Mouse (Mus musculus): ENCODE results near the gene Lrig2. TPM values are rescaled to one million over a fixed set of nuclear protein-coding genes. Genes with fewer than 3 reads are reported as not detected.

Gene Lrig2
- polyA plus RNA-seq, 1 experiment from 2014 or later: 21.9 TPM

DNA sequence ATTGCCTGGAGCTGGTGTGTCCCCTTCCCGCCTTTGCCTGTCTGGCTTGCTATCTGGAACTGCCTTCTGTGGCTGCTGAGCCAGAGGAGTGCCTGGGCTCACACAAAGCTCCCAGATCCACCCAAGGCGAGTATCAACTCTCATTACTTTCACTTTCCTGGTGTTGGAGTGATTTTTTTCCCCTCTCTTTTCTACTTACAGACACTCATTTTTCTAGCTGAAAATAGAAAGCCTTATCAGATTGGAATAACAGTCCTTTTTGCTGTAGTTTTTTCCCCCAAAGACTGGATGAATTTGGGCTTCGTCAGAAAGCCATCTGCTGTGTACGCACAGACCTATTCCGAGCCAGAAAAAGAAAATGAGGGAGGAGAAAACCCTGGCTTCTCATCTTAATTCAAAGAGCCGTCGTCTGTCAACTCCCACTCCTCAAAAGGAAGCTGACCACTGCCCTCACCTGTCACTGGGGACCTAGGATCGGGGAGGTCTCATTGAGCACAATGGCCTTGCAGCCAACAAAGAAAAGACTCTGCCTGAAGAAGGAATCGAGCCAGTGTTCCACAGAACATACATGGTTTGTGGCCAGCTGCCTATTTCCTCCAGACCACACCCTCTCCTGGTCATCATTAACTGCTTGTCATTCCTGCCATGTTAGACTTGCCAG is 127.9 kb downstream of the Lrig2 start:
- H3K27ac ChIP-seq (ENCODE audit: low read depth, low read length): peak overlapping the region; percentile 21; the same call in 1 of the 2 replicates
- H3K4me2 ChIP-seq (ENCODE audit: low read length): no peak overlapping the region
- peaks cover 6% of the 10 kb centered on the region; the same call in 1 of the 2 replicates for H3K4me1 ChIP-seq (ENCODE audit: control insufficient read depth, insufficient read depth, low read depth, low read length)
- no peak overlapping the region; the same call in 1 of the 2 replicates for H3K9ac ChIP-seq (ENCODE audit: low read depth, low read length)
- no peaks in the 10 kb centered on the region for H3K9me3 ChIP-seq (ENCODE audit: control insufficient read depth, low read length)
- ATAC-seq: 0 out of 2 replicates have a peak, but pooled peaks have one; percentile 31
- WGBS: 51% methylated on average over 9 of the region's 9 CpGs
- H3K36me3 ChIP-seq (ENCODE audit: control insufficient read depth, insufficient read depth, low read length): no peaks in the 10 kb centered on the region
- H3K4me3 ChIP-seq (ENCODE audit: low read length): no peak overlapping the region
- no peaks in the 10 kb centered on the region for H3K27me3 ChIP-seq (replicated peaks; ENCODE audit: control insufficient read depth, insufficient read depth, low read length)

DNA sequence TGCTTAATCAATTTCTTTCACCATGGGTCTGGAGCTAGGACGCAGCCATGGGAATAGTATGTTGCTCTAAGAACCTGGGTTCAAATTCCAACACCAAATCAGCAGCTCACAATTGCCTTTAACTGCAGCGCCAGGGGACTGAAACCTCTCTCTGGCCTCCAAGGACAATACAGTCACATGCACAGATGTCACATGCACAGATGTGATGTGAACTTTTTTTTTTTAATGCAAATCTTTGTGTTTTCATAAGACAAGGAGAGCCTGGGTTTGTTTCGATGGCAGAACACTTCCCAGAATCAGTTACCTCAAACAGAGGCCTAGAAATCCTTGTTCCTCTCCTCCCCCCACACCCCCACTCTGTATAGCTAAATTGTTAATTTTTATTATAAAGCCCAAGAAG is 133.5 kb downstream of the Lrig2 start:
- Histone ChIP-seq H3K4me2 (ENCODE audit: low read length) (no peak overlapping the region), H3K9me3 (ENCODE audit: control insufficient read depth, low read length) (no peaks in the 10 kb centered on the region), H3K27me3 (replicated peaks; ENCODE audit: control insufficient read depth, insufficient read depth, low read length) (no peaks in the 10 kb centered on the region), H3K4me3 (ENCODE audit: low read length) (no peak overlapping the region), H3K36me3 (ENCODE audit: control insufficient read depth, insufficient read depth, low read length) (no peaks in the 10 kb centered on the region), H3K9ac (ENCODE audit: low read depth, low read length) (no peak overlapping the region), H3K4me1 (ENCODE audit: control insufficient read depth, insufficient read depth, low read depth, low read length) (no peaks in the 10 kb centered on the region), H3K27ac (ENCODE audit: low read depth, low read length) (no peak overlapping the region)
- 74% methylated on average over 3 of the region's 3 CpGs for WGBS
- no peak for ATAC-seq

DNA sequence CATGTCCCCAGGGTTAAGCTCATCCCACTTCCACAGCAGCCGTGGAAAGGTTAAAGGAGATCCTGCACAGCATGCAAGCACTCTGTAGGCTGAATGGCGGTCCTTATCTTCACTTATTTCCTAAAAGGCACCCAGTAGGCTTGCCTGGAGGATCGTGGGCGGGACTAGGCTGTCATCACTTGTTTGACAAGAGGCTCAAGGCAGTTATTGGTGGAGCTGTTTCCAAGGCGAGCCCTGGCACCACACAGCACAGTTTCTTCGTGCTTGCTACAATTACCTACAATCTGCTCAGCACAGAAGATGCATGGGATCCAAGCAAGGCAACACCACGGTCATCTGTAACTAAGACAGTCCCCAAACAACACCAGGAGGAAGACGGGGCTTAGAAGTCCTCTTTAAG is 137.8 kb downstream of the Lrig2 start:
- H3K4me1 ChIP-seq (ENCODE audit: control insufficient read depth, insufficient read depth, low read depth, low read length): no peaks in the 10 kb centered on the region
- ATAC-seq: no peak
- no peak overlapping the region for H3K27ac ChIP-seq (ENCODE audit: low read depth, low read length)
- no peaks in the 10 kb centered on the region for H3K9me3 ChIP-seq (ENCODE audit: control insufficient read depth, low read length)
- WGBS: 78% methylated on average over 8 of the region's 8 CpGs
- no peaks in the 10 kb centered on the region for H3K27me3 ChIP-seq (replicated peaks; ENCODE audit: control insufficient read depth, insufficient read depth, low read length)
- no peak overlapping the region for H3K4me3 ChIP-seq (ENCODE audit: low read length)
- no peak overlapping the region for H3K4me2 ChIP-seq (ENCODE audit: low read length)
- no peak overlapping the region for H3K9ac ChIP-seq (ENCODE audit: low read depth, low read length)
- no peaks in the 10 kb centered on the region for H3K36me3 ChIP-seq (ENCODE audit: control insufficient read depth, insufficient read depth, low read length)

DNA sequence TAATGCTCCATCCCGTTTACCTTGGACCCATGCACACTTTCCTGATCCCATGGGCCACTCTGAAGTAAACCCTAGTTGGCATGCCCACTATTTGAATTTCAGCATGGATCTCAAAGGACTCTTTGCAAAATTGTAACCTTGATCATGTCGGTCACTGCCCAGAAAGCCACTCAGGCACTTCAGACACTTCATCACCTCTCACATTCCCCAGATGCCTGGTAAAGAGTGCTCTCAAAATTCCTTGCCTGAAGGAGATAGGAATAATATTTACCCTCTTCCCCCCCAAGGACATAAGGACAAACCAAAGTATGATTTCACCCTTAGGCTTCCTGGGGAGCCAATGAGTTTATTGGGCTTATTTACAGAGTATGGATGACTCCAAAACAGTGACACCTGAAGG is 139.3 kb downstream of the Lrig2 start:
- H3K9ac ChIP-seq (ENCODE audit: low read depth, low read length): no peak overlapping the region
- H3K27me3 ChIP-seq (replicated peaks; ENCODE audit: control insufficient read depth, insufficient read depth, low read length): no peaks in the 10 kb centered on the region
- no peak overlapping the region for H3K27ac ChIP-seq (ENCODE audit: low read depth, low read length)
- H3K36me3 ChIP-seq (ENCODE audit: control insufficient read depth, insufficient read depth, low read length): no peaks in the 10 kb centered on the region
- 88% methylated on average over 2 of the region's 2 CpGs for WGBS
- ATAC-seq: no peak
- H3K4me2 ChIP-seq (ENCODE audit: low read length): no peak overlapping the region
- no peaks in the 10 kb centered on the region for H3K9me3 ChIP-seq (ENCODE audit: control insufficient read depth, low read length)
- H3K4me3 ChIP-seq (ENCODE audit: low read length): no peak overlapping the region
- no peaks in the 10 kb centered on the region for H3K4me1 ChIP-seq (ENCODE audit: control insufficient read depth, insufficient read depth, low read depth, low read length)

DNA sequence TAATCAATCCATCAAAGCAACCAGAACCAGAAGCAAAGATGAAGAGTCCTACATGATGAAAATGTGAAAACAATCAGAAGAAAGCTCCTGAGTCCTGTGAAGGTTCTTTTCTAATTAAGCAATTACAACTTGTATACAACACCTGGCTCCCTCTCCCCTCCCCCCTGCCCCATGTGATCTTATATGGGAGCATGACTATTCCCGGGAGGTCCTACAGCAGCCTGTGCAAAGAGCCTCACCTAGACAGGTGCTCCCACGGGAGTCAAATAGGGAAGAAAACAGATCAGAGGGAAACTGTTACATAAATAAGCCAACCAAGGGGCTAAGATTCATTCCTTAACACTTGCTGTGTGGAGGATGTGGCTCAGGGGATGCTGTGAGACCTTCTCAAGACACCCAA is 143.8 kb downstream of the Lrig2 start:
- Histone ChIP-seq H3K4me2 (ENCODE audit: low read length) (no peak overlapping the region), H3K27me3 (replicated peaks; ENCODE audit: control insufficient read depth, insufficient read depth, low read length) (no peaks in the 10 kb centered on the region), H3K4me1 (ENCODE audit: control insufficient read depth, insufficient read depth, low read depth, low read length) (no peaks in the 10 kb centered on the region), H3K27ac (ENCODE audit: low read depth, low read length) (no peak overlapping the region), H3K9ac (ENCODE audit: low read depth, low read length) (no peak overlapping the region), H3K9me3 (ENCODE audit: control insufficient read depth, low read length) (no peaks in the 10 kb centered on the region), H3K4me3 (ENCODE audit: low read length) (no peak overlapping the region), H3K36me3 (ENCODE audit: control insufficient read depth, insufficient read depth, low read length) (no peaks in the 10 kb centered on the region)
- WGBS: 81% methylated on average over 2 of the region's 2 CpGs
- ATAC-seq: no peak

DNA sequence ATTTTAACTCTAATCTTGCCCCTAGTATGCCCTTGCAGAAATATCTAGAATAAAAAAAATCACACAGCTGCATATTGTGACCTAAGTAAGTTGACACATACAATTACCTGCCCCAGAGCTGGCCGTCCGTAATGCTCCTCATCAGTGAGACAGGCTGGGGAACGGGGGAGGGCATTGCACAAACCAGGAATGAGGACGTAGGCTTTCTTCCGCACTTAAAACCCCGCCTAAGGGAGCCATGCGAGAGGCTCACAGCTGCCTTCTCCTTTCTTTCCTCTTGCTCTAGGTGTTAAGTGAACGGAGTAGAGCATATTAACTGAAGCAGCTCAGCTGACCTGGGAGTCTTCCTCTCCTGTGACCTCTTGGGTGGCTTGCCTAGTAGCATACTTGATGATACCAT is 149.9 kb downstream of the Lrig2 start:
- Histone ChIP-seq H3K36me3 (ENCODE audit: control insufficient read depth, insufficient read depth, low read length) (no peaks in the 10 kb centered on the region), H3K9ac (ENCODE audit: low read depth, low read length) (no peak overlapping the region), H3K4me2 (ENCODE audit: low read length) (no peak overlapping the region), H3K4me1 (ENCODE audit: control insufficient read depth, insufficient read depth, low read depth, low read length) (no peaks in the 10 kb centered on the region), H3K9me3 (ENCODE audit: control insufficient read depth, low read length) (no peaks in the 10 kb centered on the region), H3K4me3 (ENCODE audit: low read length) (no peak overlapping the region), H3K27me3 (replicated peaks; ENCODE audit: control insufficient read depth, insufficient read depth, low read length) (no peaks in the 10 kb centered on the region), H3K27ac (ENCODE audit: low read depth, low read length) (no peak overlapping the region)
- WGBS: 81% methylated on average over 8 of the region's 8 CpGs
- no peak for ATAC-seq

DNA sequence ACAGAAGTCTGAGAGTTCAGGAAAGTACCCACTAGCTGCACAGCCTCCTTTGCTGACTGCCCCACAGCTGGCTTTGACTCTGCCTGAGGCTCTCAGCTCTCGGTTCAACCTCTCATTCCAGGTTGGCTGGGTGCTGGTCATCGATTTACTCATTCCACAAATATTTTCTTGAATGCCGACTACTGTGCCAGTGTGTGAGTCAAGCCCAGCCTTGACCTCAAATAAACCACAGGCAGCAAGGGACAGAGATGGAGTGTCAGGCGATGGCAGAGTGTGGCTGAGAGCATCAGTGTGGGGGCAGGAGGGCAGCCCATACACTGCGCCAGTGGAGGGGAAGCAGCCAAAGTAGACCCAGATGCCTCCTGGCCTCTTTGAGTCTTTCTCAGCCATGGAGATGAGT is 151.4 kb downstream of the Lrig2 start:
- Histone ChIP-seq H3K9me3 (ENCODE audit: control insufficient read depth, low read length) (no peaks in the 10 kb centered on the region), H3K4me3 (ENCODE audit: low read length) (no peak overlapping the region), H3K9ac (ENCODE audit: low read depth, low read length) (no peak overlapping the region), H3K4me2 (ENCODE audit: low read length) (no peak overlapping the region), H3K4me1 (ENCODE audit: control insufficient read depth, insufficient read depth, low read depth, low read length) (no peaks in the 10 kb centered on the region), H3K27ac (ENCODE audit: low read depth, low read length) (no peak overlapping the region), H3K36me3 (ENCODE audit: control insufficient read depth, insufficient read depth, low read length) (no peaks in the 10 kb centered on the region), H3K27me3 (replicated peaks; ENCODE audit: control insufficient read depth, insufficient read depth, low read length) (no peaks in the 10 kb centered on the region; the same call in 1 of the 2 replicates)
- no peak for ATAC-seq
- 83% methylated on average over 5 of the region's 5 CpGs for WGBS

DNA sequence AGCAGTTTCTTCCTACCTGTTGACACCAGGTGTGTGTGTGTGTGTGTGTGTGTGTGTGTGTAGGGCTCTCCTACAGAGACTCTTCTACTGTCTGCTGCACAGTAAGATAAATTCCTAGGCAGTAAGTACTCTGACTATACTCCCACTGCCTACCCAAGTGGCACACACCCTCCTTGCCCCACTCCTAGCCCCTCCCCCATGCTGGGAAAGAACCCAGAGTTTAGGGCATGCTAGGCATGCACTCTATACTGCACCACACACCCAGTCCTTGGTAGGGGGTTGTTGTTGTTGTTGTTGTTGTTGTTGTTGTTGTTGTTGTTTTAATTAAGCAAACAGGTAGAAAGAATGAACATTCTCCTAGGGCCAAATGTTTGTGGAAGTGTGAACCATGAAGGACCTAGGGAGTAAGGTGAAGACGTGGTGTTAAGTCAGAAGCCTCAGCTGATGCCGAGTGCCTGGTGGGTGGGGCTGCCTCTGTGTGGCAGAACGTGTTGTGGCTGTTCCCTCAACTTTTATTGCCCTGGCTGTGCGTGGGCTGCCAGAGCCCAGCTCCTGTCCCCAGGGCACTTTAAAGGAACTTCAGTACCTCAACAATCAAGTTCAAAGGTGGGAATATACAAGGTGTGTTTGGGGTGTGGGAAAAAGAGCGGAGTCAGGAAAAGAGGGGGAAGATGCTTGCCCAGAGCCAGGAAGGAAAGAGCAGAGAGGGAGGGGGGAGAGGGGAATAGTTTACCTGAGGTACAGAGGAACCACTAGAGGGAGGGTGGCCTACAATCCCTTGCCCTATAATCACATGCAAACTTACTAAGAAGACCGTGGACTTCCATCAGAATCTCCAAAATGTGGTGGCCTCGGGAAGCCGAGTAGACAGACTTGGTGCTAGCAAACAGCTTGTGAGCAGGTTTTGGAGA is 152.2 kb downstream of the Lrig2 start:
- Histone ChIP-seq H3K4me2 (ENCODE audit: low read length) (no peak overlapping the region), H3K9me3 (ENCODE audit: control insufficient read depth, low read length) (no peaks in the 10 kb centered on the region), H3K36me3 (ENCODE audit: control insufficient read depth, insufficient read depth, low read length) (no peaks in the 10 kb centered on the region), H3K27me3 (replicated peaks; ENCODE audit: control insufficient read depth, insufficient read depth, low read length) (no peaks in the 10 kb centered on the region; the same call in 1 of the 2 replicates), H3K4me3 (ENCODE audit: low read length) (no peak overlapping the region), H3K9ac (ENCODE audit: low read depth, low read length) (no peak overlapping the region), H3K27ac (ENCODE audit: low read depth, low read length) (no peak overlapping the region), H3K4me1 (ENCODE audit: control insufficient read depth, insufficient read depth, low read depth, low read length) (no peaks in the 10 kb centered on the region)
- ATAC-seq: no peak
- 68% methylated on average over 8 of the region's 8 CpGs for WGBS

DNA sequence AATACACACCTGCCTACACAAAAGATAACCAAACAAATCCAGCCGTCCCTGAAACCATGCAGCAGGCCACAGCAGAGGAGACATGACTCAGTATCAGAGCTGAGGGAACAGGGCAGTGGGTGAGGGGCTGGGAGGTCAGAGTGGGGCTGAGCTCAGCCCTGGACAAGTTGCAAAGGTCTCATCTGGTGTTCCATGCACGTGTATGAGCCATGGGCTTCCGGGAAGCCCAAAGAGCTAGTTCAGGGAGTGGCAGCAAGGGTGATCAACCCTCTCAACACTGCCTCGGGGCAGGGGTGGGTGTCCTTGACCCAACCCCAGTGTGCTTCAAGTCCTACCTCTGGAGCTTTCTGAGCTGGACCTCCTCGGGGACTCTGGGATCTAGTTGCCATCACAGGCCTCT is 153.0 kb downstream of the Lrig2 start:
- 0 out of 2 replicates have a peak, but pooled peaks have one; percentile 9 for ATAC-seq
- WGBS: 87% methylated on average over 5 of the region's 5 CpGs
- no peak overlapping the region for H3K27ac ChIP-seq (ENCODE audit: low read depth, low read length)

More for the DNA sequence above, 153.0 kb downstream of the Lrig2 start:
- H3K4me1 ChIP-seq (ENCODE audit: control insufficient read depth, insufficient read depth, low read depth, low read length): no peaks in the 10 kb centered on the region
- no peaks in the 10 kb centered on the region for H3K36me3 ChIP-seq (ENCODE audit: control insufficient read depth, insufficient read depth, low read length)
- no peak overlapping the region for H3K9ac ChIP-seq (ENCODE audit: low read depth, low read length)
- no peak overlapping the region for H3K4me2 ChIP-seq (ENCODE audit: low read length)
- H3K27me3 ChIP-seq (replicated peaks; ENCODE audit: control insufficient read depth, insufficient read depth, low read length): no peaks in the 10 kb centered on the region; the same call in 1 of the 2 replicates
- no peaks in the 10 kb centered on the region for H3K9me3 ChIP-seq (ENCODE audit: control insufficient read depth, low read length)
- no peak overlapping the region for H3K4me3 ChIP-seq (ENCODE audit: low read length)
